ENCODE assay signal across 8 mouse cellular contexts in genomic region chr5:72204507-72204906, GRCm38 (mm10). TPM values are rescaled to one million over a fixed set of nuclear protein-coding genes. Genes with fewer than 3 reads are reported as not detected.
DNase-seq lines count a peak whose midpoint lies in the region; ATAC-seq and TF ChIP-seq lines count a peak whose summit lies in the region.

No protein-coding gene starts in this region.

- no peak overlapping the region for H3K27ac ChIP-seq in heart, embryonic 13.5 days (replicated peaks)
- peak overlapping the region; percentile 26; the same call in 1 of the 2 replicates for H3K27ac ChIP-seq in spleen, adult 2 months (ENCODE audit: insufficient read depth, low read length)
- H3K27ac ChIP-seq in liver, postnatal 0 days (ENCODE audit: low read depth) = no peak overlapping the region

- no peak overlapping the region for H3K9ac ChIP-seq in heart, embryonic 13.5 days
- H3K9ac ChIP-seq in liver, postnatal 0 days (replicated peaks) = peak overlapping the region; percentile 67; the same call in 1 of the 2 replicates

- 68% methylated on average over 2 of the region's 2 CpGs for WGBS in heart, embryonic 13.5 days
- 10% methylated on average over 2 of the region's 2 CpGs for WGBS in spleen, adult 2 months
- WGBS in liver, postnatal 0 days (ENCODE audit: insufficient replicate concordance) = 34% methylated on average over 2 of the region's 2 CpGs

- H3K4me1 ChIP-seq in heart, embryonic 13.5 days = peaks cover 34% of the 10 kb centered on the region
- peaks cover 10% of the 10 kb centered on the region for H3K4me1 ChIP-seq in spleen, adult 2 months (ENCODE audit: control insufficient read depth, insufficient read depth, insufficient read length)
- H3K4me1 ChIP-seq in liver, postnatal 0 days (ENCODE audit: insufficient read depth) = peaks cover 30% of the 10 kb centered on the region

- no peak for TF ChIP-seq POLR2A in spleen, adult 2 months (IDR thresholded peaks at IDR 0.05; ENCODE audit: low read depth, low read length)

- no peak for ATAC-seq in heart, embryonic 13.5 days (ENCODE audit: extremely low read depth, insufficient number of reproducible peaks, low FRiP score, low TSS enrichment)
- no peak for ATAC-seq in liver, postnatal 0 days
- no peak for ATAC-seq in monocyte, adult 5-6 weeks (replicated peaks; ENCODE audit: insufficient number of reproducible peaks, low FRiP score, low TSS enrichment, poor library complexity, severe bottlenecking)

- peak overlapping the region; percentile 85 for H3K4me2 ChIP-seq in heart, embryonic 13.5 days
- H3K4me2 ChIP-seq in liver, postnatal 0 days (ENCODE audit: low read depth, low read length) = peak overlapping the region; percentile 78

- no peak for TF ChIP-seq EP300 in liver, postnatal 0 days (IDR thresholded peaks at IDR 0.05; ENCODE audit: low read depth)

- no peaks in the 10 kb centered on the region for H3K9me3 ChIP-seq in heart, embryonic 13.5 days
- no peaks in the 10 kb centered on the region for H3K9me3 ChIP-seq in liver, postnatal 0 days (ENCODE audit: low read length)

- no peaks in the 10 kb centered on the region for H3K36me3 ChIP-seq in heart, embryonic 13.5 days
- H3K36me3 ChIP-seq in spleen, adult 2 months (ENCODE audit: control insufficient read depth, insufficient read depth, low read length) = no peaks in the 10 kb centered on the region
- H3K36me3 ChIP-seq in liver, postnatal 0 days (replicated peaks; ENCODE audit: insufficient read depth, low read length) = no peaks in the 10 kb centered on the region

- H3K4me3 ChIP-seq in heart, embryonic 13.5 days = peak overlapping the region; percentile 69
- H3K4me3 ChIP-seq in spleen, adult 2 months (ENCODE audit: extremely low read depth, insufficient read depth, insufficient read length) = peak overlapping the region; percentile 47; the same call in 1 of the 2 replicates
- H3K4me3 ChIP-seq in liver, postnatal 0 days (ENCODE audit: low read depth, low read length) = peak overlapping the region; percentile 73

- DNase-seq in heart, adult 8-10 months (ENCODE audit: low spot score) = no peak
- no peak for DNase-seq in spleen, adult 2 months (ENCODE audit: low read depth in 1 of 2, low spot score in 2 of 2)
- DNase-seq in spleen, adult 12 weeks (ENCODE audit: low spot score) = no peak
- no peak for DNase-seq in liver, postnatal 0 days
- no peak for DNase-seq in thymus, postnatal 4 days
- no peak for DNase-seq in urinary bladder, postnatal 14 days (ENCODE audit: low spot score)

- TF ChIP-seq CTCF in spleen, adult 2 months (IDR thresholded peaks at IDR 0.05; ENCODE audit: extremely low read depth, insufficient read depth, insufficient read length, insufficient replicate concordance) = no peak
- TF ChIP-seq CTCF in liver, postnatal 0 days (IDR thresholded peaks at IDR 0.05; ENCODE audit: low read depth) = no peak

- no peaks in the 10 kb centered on the region for H3K27me3 ChIP-seq in heart, embryonic 13.5 days (replicated peaks)
- no peaks in the 10 kb centered on the region for H3K27me3 ChIP-seq in spleen, adult 2 months (ENCODE audit: control insufficient read depth, insufficient read depth, low read length)
- no peaks in the 10 kb centered on the region for H3K27me3 ChIP-seq in liver, postnatal 0 days (ENCODE audit: insufficient read depth, low read length)

RNA-seq across cellular contexts. Expression of gene Commd8, which starts 36.5 kb away (rescaled TPM):
- polyA plus RNA-seq in heart, embryonic 13.5 days (2015; fragmentation: Nextera tagmentation; extraction: Ambion mirVana) = 102 and 109 TPM in 2 replicates
- total RNA-seq in heart, adult 8-10 months (2022) = 10 to 100 TPM; 40.5 to 44.6 (median 42.2) TPM
- 4.4 and 5.2 TPM in 2 replicates for polyA plus RNA-seq in spleen, adult 2 months (2012; rRNA removed)
- 49.4 and 55.0 TPM in 2 replicates for polyA plus RNA-seq in liver, postnatal 0 days (2015; fragmentation: Nextera tagmentation; extraction: Ambion mirVana)
- total RNA-seq in monocyte, adult 5-6 weeks (2017) = 127 to 252 TPM (median 176 TPM) in 3 replicates
